Mouse (Mus musculus) ES-CJ7 (cell line): Measurements from ENCODE around the gene Prkag2.
"Not testable (repeated sequence)": the region's sequence is repeated elsewhere in the genome, so short reads cannot be mapped to it uniquely, and the experiment has no call there.

Experiments
- DNase-seq: peaks from one replicate; pipeline ENCODE4 v3.0.0; 2011; ENCODE audit warnings: low read depth, low spot score

Gene Prkag2

DNA sequence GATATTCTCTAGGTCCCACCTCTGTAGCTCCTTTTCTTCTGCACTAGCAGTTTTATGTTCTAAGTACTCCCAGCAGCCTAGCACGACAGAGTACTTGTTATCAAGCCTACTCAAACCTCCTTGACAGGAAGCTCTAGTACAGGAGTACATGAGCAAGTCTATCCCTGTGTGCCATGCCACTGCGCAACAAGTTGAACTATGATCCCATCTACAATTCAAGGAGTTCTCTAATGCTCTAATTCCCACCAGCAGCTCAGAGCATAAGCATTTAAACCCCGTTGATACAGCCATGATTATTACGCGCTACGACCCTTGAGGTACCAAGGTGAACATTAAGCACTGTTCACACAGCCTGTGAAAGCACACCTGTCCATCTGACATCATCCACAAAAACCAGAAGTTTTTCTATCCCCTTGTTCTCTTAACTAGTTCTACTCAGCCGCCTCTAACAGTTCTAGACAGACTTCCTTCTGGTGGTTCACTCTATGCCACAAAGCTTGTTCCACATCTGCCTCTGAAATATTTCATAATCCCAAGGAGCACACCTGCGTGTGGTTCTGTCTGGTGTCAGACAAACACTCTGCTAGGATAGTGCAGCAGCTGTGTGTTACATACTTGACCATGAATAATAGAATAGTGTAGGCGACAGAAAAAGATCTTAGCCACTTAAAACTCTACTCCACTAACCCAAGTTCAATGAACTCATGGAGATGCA, 274.2 kb downstream of the Prkag2 start:
- DNase-seq: no peak

DNA sequence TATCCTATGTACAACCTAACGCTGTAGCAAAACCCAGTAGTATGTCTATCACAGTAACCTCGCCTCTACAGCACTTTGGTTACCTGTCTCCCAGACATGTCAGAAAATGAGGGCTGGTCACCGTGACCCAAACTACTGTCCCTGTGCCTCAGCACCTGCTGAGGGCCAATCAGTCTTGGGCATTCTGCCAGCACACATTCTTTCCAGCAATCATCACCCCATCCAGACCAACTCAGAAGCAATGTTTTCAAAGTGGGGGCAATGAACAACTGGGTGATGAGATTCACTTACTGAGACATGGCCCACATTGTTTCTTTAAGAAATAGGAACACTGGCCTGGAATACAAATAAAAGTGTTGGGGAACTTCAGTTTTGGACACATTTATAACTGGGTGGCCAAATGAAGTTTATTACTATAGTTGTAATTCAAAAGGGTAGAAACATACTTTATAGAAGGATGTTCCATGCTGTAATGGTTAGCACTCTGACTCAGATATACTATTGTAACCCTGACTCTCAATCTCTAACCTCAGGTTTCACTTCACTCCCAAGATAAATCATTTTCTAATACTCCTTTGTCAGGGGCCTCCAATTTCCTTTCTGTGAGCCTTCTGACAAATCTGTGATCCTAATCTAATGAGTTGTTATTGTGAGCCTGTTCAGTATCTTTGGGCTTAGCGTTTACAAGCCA, 274.9 kb downstream of the Prkag2 start:
- DNase-seq: no peak

GRCm38 (mm10) chr5:24823864-24824405, 276.5 kb downstream of the Prkag2 start:
- no peak for DNase-seq

- no peak for DNase-seq
Observed at GRCm38 (mm10) chr5:24822781-24823180, 277.7 kb downstream of the Prkag2 start.

- DNase-seq: not testable (repeated sequence)
Observed at GRCm38 (mm10) chr5:24822231-24822630, 278.2 kb downstream of the Prkag2 start.

DNA sequence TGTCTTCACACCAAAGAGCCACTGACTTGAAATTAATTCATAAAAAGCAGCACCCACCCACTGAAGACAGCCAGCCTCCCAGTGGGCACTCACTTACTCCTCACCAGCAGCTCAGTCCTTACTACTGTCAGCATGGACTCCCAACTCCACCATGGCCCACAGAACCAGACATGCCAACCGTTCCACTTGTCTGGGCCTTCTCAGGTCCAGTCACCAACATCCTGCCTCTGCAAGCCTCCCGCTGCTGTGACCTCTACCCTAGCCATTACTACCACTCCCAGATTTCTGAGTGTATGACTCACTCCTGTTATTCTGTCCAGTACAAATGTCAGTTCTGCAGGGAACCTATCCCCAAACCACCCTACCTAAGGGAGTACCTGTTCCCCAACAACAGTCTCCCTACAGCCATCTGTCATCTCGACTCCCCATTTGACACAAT, 279.0 kb downstream of the Prkag2 start:
- no peak for DNase-seq

- DNase-seq: no peak
Observed at GRCm38 (mm10) chr5:24820627-24821026, 279.8 kb downstream of the Prkag2 start.

- DNase-seq: no peak
Observed at GRCm38 (mm10) chr5:24817191-24817590, 283.3 kb downstream of the Prkag2 start.

DNA sequence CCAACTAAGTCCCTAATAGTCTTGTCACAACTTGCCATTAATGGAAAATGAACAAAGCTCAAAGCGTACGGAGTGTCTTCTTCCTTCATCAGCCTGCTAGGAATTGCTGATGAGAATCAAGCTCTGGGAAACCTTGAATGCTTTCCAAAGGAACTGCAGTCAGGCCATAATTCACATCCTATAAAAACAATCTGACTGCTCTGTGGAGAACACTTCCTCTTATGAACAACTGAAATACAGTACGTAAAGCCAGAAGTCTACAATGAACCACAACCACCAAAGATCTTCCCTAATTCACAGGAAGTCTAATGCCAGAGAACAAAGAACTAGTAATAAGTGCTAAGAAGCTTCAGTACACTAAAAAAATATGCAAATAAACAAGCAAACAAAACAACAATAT, 286.5 kb downstream of the Prkag2 start:
- DNase-seq: no peak

GRCm38 (mm10) chr5:24813005-24813404, 287.4 kb downstream of the Prkag2 start:
- no peak for DNase-seq
